Mouse (Mus musculus) retina, adult 2 months (tissue): ENCODE results near the gene Loxl1.

Source experiments
- DNase-seq: peaks from one replicate; pipeline ENCODE4 v3.0.0-alpha.2; 2012; ENCODE audit warnings: low read depth, low spot score

The Loxl1 gene

GRCm38 (mm10) chr9:58311191-58311910 is 1.6 kb downstream of the Loxl1 start:
- no peak for DNase-seq

GRCm38 (mm10) chr9:58310043-58310660 is 2.8 kb downstream of the Loxl1 start:
- no peak for DNase-seq

DNA sequence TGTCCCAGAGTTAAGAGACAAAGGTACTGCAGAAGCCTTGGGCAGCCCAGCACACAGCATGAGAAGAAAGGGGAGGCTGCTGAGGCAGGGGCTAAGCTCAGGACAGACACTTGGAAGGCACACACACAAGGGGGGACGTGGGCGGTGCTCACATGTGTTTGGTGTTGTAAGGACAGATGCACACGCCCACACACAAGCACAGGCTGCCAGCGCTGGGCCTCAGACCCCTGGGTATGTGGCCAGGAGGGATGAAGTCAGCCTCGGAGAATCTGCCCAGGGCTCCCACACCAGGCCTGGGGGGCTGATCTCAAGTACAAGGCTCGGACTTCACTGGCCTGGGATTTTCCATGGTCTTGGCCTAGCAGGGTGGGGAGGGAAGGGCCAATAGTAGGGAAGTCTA is 4.6 kb downstream of the Loxl1 start:
- DNase-seq, result no peak

GRCm38 (mm10) chr9:58305686-58306085 is 7.3 kb downstream of the Loxl1 start:
- DNase-seq, result no peak

GRCm38 (mm10) chr9:58303599-58304271 is 9.3 kb downstream of the Loxl1 start:
- DNase-seq, result no peak

DNA sequence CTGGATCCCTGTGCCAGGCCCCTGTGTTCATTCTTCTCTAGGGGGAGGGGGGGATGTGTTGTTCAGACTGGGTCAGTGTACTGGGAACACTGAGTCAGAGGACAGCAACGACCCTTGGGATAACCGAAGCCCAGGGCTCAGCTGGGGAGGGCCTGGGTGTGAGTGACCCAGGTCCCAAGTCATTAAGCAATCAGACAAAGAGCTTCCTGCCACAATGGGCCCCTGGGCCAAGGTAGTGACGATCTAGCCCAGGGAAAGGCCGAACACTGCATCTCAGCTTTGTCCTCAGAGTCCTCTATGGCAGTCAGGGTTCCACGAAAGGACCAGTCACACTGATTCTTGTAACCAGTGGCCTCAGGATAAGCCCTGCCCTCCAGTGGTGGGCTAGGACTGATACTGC is 9.9 kb downstream of the Loxl1 start:
- DNase-seq, result no peak

- no peak for DNase-seq
Measured at GRCm38 (mm10) chr9:58299356-58299799, 13.6 kb downstream of the Loxl1 start.

- no peak for DNase-seq
Measured at GRCm38 (mm10) chr9:58297961-58298477, 15.0 kb downstream of the Loxl1 start.

GRCm38 (mm10) chr9:58297065-58297464 is 15.9 kb downstream of the Loxl1 start:
- DNase-seq, result no peak

DNA sequence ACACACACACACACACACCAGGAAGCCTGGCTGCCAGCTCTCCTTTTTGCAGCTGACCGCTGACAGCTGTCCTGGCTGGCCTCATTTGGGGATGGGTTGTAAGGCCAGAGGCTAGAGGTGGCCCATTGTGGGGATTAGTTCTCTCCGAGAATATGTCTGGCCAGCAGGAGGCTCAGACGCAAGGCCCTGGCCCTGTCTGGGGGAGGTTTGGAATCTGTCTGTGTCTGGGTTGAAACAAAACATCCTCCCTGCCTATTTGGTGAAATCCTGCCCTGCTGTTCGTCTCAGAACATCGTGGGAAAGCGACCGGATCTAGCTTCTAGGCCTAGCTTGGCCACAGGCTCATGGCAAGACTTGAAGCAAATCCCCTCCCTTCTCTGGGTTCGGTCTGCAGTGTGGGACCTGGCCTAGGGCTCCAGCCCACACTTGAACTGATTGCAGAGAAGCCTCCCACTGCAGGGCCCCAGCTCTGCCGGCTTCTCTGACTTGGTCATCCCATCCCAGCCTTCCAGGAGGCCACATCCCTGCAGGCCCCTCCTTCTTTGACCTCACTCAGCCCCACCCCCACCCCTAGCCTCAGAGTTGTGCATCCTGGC is 17.1 kb downstream of the Loxl1 start:
- DNase-seq, result no peak

GRCm38 (mm10) chr9:58295345-58295744 is 17.6 kb downstream of the Loxl1 start:
- no peak for DNase-seq

- no peak for DNase-seq
Measured at GRCm38 (mm10) chr9:58294527-58294926, 18.5 kb downstream of the Loxl1 start.

DNA sequence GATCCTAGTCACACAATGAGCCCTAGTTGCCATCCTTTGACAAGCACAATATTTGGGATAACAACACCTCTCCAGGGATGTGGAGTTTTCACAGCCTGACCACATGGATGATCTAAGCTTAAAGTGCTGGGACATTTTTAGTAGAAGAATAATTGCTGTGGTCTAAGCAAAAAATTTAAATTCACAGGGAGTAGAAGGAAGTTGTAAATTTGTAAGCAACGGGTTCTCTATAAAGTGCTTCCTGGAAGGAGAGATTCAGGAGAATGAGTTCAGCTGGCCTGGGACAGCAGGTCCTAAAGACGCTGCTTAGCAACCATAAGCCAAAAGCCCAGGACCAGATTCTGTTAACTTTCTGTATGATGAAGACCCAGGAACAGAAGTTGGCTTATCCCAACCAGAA is 23.1 kb downstream of the Loxl1 start:
- no peak for DNase-seq

GRCm38 (mm10) chr9:58289090-58289489 is 23.9 kb downstream of the Loxl1 start:
- no peak for DNase-seq

DNA sequence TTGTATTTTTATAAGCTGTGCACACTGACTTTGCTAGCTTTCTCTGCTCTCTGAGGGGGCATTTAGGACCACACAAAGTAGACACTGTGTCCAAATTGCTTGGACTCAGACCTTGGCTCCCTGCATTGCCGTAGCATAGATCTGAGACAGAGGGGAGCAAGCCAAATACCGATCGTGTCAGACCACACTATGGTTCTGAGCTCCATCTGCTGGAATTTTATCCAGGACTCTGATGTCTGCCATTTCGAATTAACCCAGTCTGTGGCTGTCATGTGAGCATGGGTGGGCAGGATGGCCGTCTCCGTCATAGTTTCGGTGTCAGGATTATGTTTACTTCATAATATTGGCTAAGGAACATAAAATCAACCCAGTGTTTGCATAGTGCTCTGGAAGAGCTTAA is 29.6 kb downstream of the Loxl1 start:
- no peak for DNase-seq

- DNase-seq, result no peak
Measured at GRCm38 (mm10) chr9:58281597-58281996, 31.4 kb downstream of the Loxl1 start.

- peak; percentile 78 for DNase-seq
Measured at GRCm38 (mm10) chr9:58280259-58281109, 32.5 kb downstream of the Loxl1 start.

GRCm38 (mm10) chr9:58279780-58280179 is 33.2 kb downstream of the Loxl1 start:
- no peak for DNase-seq

- no peak for DNase-seq
Measured at GRCm38 (mm10) chr9:58278821-58279723, 33.9 kb downstream of the Loxl1 start.

GRCm38 (mm10) chr9:58278313-58278712 is 34.7 kb downstream of the Loxl1 start:
- DNase-seq, result no peak
